Mouse (Mus musculus): ENCODE measurements around the gene Ewsr1. TPM values are rescaled to one million over a fixed set of nuclear protein-coding genes. Genes with fewer than 3 reads are reported as not detected.

The Ewsr1 gene
- polyA plus RNA-seq, 1 experiment, result 157 TPM

GRCm38 (mm10) chr11:5130111-5130665, 31.1 kb upstream of the Ewsr1 start:
- Histone ChIP-seq H3K36me3 (ENCODE audit: control insufficient read depth, insufficient read depth) (no peaks in the 10 kb centered on the region), H3ac (ENCODE audit: control insufficient read depth, insufficient read length) (no peak overlapping the region), H3K79me2 (ENCODE audit: control insufficient read depth, insufficient read depth) (no peaks in the 10 kb centered on the region), H3K27me3 (ENCODE audit: control insufficient read depth, insufficient read depth, insufficient read length) (peaks cover 14% of the 10 kb centered on the region), H3K4me3 (no peak overlapping the region), H3K4me2 (ENCODE audit: low read depth) (no peak overlapping the region)
- TF ChIP-seq E2F4 (IDR thresholded peaks at IDR 0.05; ENCODE audit: insufficient read depth) (no peak), MYOG (IDR thresholded peaks at IDR 0.05; ENCODE audit: control insufficient read depth in 1 of 3, insufficient read depth in 1 of 3, insufficient read length in 2 of 3, low read depth in 2 of 3) (peak in 1 of 3 experiments; percentile 6)

- no peak overlapping the region for H3ac ChIP-seq (ENCODE audit: control insufficient read depth, insufficient read length)
- H3K4me3 ChIP-seq, result no peak overlapping the region
- TF ChIP-seq REST (IDR thresholded peaks at IDR 0.05; ENCODE audit: insufficient read depth, insufficient read length), result no peak
- TF ChIP-seq MYOG (IDR thresholded peaks at IDR 0.05; ENCODE audit: control insufficient read depth in 1 of 3, insufficient read depth in 1 of 3, insufficient read length in 2 of 3, low read depth in 2 of 3), result no peak
- TF ChIP-seq E2F4 (IDR thresholded peaks at IDR 0.05; ENCODE audit: insufficient read depth), result no peak
- no peak for TF ChIP-seq SRF (IDR thresholded peaks at IDR 0.05; ENCODE audit: control insufficient read depth, insufficient read length, low read depth)
- no peak for TF ChIP-seq POLR2A (IDR thresholded peaks at IDR 0.05; ENCODE audit: insufficient read length, low read depth)
- no peak for TF ChIP-seq TCF3 (IDR thresholded peaks at IDR 0.05; ENCODE audit: insufficient read length, low read depth)
- no peak for TF ChIP-seq MYOD1 (IDR thresholded peaks at IDR 0.05; ENCODE audit: control insufficient read depth in 1 of 3, insufficient read length in 2 of 3, low read depth in 2 of 3)
- TF ChIP-seq CEBPB (IDR thresholded peaks at IDR 0.05; ENCODE audit: insufficient read depth, poor library complexity, severe bottlenecking), result no peak
- no peak for TF ChIP-seq TCF12 (IDR thresholded peaks at IDR 0.05; ENCODE audit: insufficient read depth, poor library complexity, severe bottlenecking)
- no peak for TF ChIP-seq MAX (IDR thresholded peaks at IDR 0.05; ENCODE audit: low read depth)
- no peak for TF ChIP-seq POLR2AphosphoS2 (IDR thresholded peaks at IDR 0.05; ENCODE audit: insufficient read length, low read depth)
- TF ChIP-seq USF1 (IDR thresholded peaks at IDR 0.05; ENCODE audit: low read depth), result no peak
- no peaks in the 10 kb centered on the region for H3K79me2 ChIP-seq (ENCODE audit: control insufficient read depth, insufficient read depth)
- H3K36me3 ChIP-seq (ENCODE audit: control insufficient read depth, insufficient read depth), result no peaks in the 10 kb centered on the region
- H3K4me2 ChIP-seq (ENCODE audit: low read depth), result no peak overlapping the region
- H3K27me3 ChIP-seq (ENCODE audit: control insufficient read depth, insufficient read depth, insufficient read length), result peaks cover 3% of the 10 kb centered on the region
Measured at GRCm38 (mm10) chr11:5129035-5129480, 30.0 kb upstream of the Ewsr1 start.

- no peaks in the 10 kb centered on the region for H3K27me3 ChIP-seq (ENCODE audit: control insufficient read depth, insufficient read depth, insufficient read length)
- no peak overlapping the region for H3ac ChIP-seq (ENCODE audit: control insufficient read depth, insufficient read length)
- H3K79me2 ChIP-seq (ENCODE audit: control insufficient read depth, insufficient read depth), result no peaks in the 10 kb centered on the region
- peak overlapping the region; percentile 21 for H3K4me2 ChIP-seq (ENCODE audit: low read depth)
- TF ChIP-seq MYOG (IDR thresholded peaks at IDR 0.05; ENCODE audit: control insufficient read depth in 1 of 3, insufficient read depth in 1 of 3, insufficient read length in 2 of 3, low read depth in 2 of 3) (no peak), CEBPB (IDR thresholded peaks at IDR 0.05; ENCODE audit: insufficient read depth, poor library complexity, severe bottlenecking) (peak; percentile 82)
- no peak overlapping the region for H3K4me3 ChIP-seq
- H3K36me3 ChIP-seq (ENCODE audit: control insufficient read depth, insufficient read depth), result no peaks in the 10 kb centered on the region
Measured at GRCm38 (mm10) chr11:5125713-5126112, 26.6 kb upstream of the Ewsr1 start.

- H3ac ChIP-seq (ENCODE audit: control insufficient read depth, insufficient read length), result no peak overlapping the region
- TF ChIP-seq POLR2AphosphoS2 (IDR thresholded peaks at IDR 0.05; ENCODE audit: insufficient read length, low read depth) (no peak), POLR2A (IDR thresholded peaks at IDR 0.05; ENCODE audit: insufficient read length, low read depth) (no peak), USF1 (IDR thresholded peaks at IDR 0.05; ENCODE audit: low read depth) (no peak), MYOG (IDR thresholded peaks at IDR 0.05; ENCODE audit: control insufficient read depth in 1 of 3, insufficient read depth in 1 of 3, insufficient read length in 2 of 3, low read depth in 2 of 3) (no peak)
- no peak overlapping the region for H3K4me2 ChIP-seq (ENCODE audit: low read depth)
- no peak overlapping the region for H3K4me3 ChIP-seq
- H3K27me3 ChIP-seq (ENCODE audit: control insufficient read depth, insufficient read depth, insufficient read length), result no peaks in the 10 kb centered on the region
- no peaks in the 10 kb centered on the region for H3K36me3 ChIP-seq (ENCODE audit: control insufficient read depth, insufficient read depth)
- H3K79me2 ChIP-seq (ENCODE audit: control insufficient read depth, insufficient read depth), result no peaks in the 10 kb centered on the region
Measured at GRCm38 (mm10) chr11:5114931-5115581, 16.0 kb upstream of the Ewsr1 start.

DNA sequence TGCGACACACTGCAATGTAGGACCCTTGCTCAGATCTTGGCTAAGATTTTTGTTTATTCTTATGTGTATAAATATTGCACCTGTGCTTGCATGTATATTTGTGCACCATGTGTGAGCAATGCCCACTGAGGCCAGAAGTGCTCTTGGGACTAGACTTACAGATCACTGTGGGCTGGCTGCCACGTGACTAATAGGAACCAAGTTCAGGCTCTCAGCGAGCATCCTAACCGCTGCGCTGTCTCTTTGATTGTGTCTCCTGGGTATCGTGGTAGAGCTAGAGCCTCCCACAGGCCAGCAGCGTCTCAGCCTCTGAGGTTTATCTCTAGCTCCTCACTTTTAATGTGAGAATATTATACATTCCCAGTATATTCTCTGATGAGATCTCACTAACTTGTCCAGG, 14.6 kb upstream of the Ewsr1 start:
- TF ChIP-seq USF1 (IDR thresholded peaks at IDR 0.05; ENCODE audit: low read depth) (peak; percentile 81), REST (IDR thresholded peaks at IDR 0.05; ENCODE audit: insufficient read depth, insufficient read length) (no peak)
- H3K27me3 ChIP-seq (ENCODE audit: control insufficient read depth, insufficient read depth, insufficient read length), result no peaks in the 10 kb centered on the region
- H3ac ChIP-seq (ENCODE audit: control insufficient read depth, insufficient read length), result no peak overlapping the region
- H3K79me2 ChIP-seq (ENCODE audit: control insufficient read depth, insufficient read depth), result no peaks in the 10 kb centered on the region
- H3K4me3 ChIP-seq, result no peak overlapping the region
- H3K4me2 ChIP-seq (ENCODE audit: low read depth), result no peak overlapping the region
- H3K36me3 ChIP-seq (ENCODE audit: control insufficient read depth, insufficient read depth), result no peaks in the 10 kb centered on the region

- H3K4me2 ChIP-seq (ENCODE audit: low read depth), result no peak overlapping the region
- no peak for TF ChIP-seq E2F4 (IDR thresholded peaks at IDR 0.05; ENCODE audit: insufficient read depth)
- no peak for TF ChIP-seq CEBPB (IDR thresholded peaks at IDR 0.05; ENCODE audit: insufficient read depth, poor library complexity, severe bottlenecking)
- no peak for TF ChIP-seq MYOD1 (IDR thresholded peaks at IDR 0.05; ENCODE audit: control insufficient read depth in 1 of 3, insufficient read length in 2 of 3, low read depth in 2 of 3)
- no peak for TF ChIP-seq USF1 (IDR thresholded peaks at IDR 0.05; ENCODE audit: low read depth)
- no peak for TF ChIP-seq MAX (IDR thresholded peaks at IDR 0.05; ENCODE audit: low read depth)
- TF ChIP-seq TCF12 (IDR thresholded peaks at IDR 0.05; ENCODE audit: insufficient read depth, poor library complexity, severe bottlenecking), result no peak
- no peak for TF ChIP-seq POLR2AphosphoS2 (IDR thresholded peaks at IDR 0.05; ENCODE audit: insufficient read length, low read depth)
- no peak for TF ChIP-seq TCF3 (IDR thresholded peaks at IDR 0.05; ENCODE audit: insufficient read length, low read depth)
- TF ChIP-seq SRF (IDR thresholded peaks at IDR 0.05; ENCODE audit: control insufficient read depth, insufficient read length, low read depth), result no peak
- no peak for TF ChIP-seq POLR2A (IDR thresholded peaks at IDR 0.05; ENCODE audit: insufficient read length, low read depth)
- no peak for TF ChIP-seq MYOG (IDR thresholded peaks at IDR 0.05; ENCODE audit: control insufficient read depth in 1 of 3, insufficient read depth in 1 of 3, insufficient read length in 2 of 3, low read depth in 2 of 3)
- no peak for TF ChIP-seq REST (IDR thresholded peaks at IDR 0.05; ENCODE audit: insufficient read depth, insufficient read length)
- H3ac ChIP-seq (ENCODE audit: control insufficient read depth, insufficient read length), result no peak overlapping the region
- H3K36me3 ChIP-seq (ENCODE audit: control insufficient read depth, insufficient read depth), result no peaks in the 10 kb centered on the region
- H3K27me3 ChIP-seq (ENCODE audit: control insufficient read depth, insufficient read depth, insufficient read length), result no peaks in the 10 kb centered on the region
- no peak overlapping the region for H3K4me3 ChIP-seq
- no peaks in the 10 kb centered on the region for H3K79me2 ChIP-seq (ENCODE audit: control insufficient read depth, insufficient read depth)
Measured at GRCm38 (mm10) chr11:5109441-5109840, 10.4 kb upstream of the Ewsr1 start.
